ENCODE assay signal across 24 mouse cellular contexts in genomic region chr11:103647921-103648620, GRCm38 (mm10). TPM values are rescaled to one million over a fixed set of nuclear protein-coding genes. Genes with fewer than 3 reads are reported as not detected.
DNase-seq lines count a peak whose midpoint lies in the region; ATAC-seq and TF ChIP-seq lines count a peak whose summit lies in the region.
"Had no signal": no experiment of that assay in that cellular context is flagged by ENCODE, and none has a peak within 500 bp of the region (broad histone marks: within the 10 kb centered on the region; RNA-seq: fewer than 3 reads in every experiment).

No protein-coding gene starts in this region.

- TF ChIP-seq CTCF in left cerebral cortex, adult 2 months (IDR thresholded peaks at IDR 0.05) = no peak

- H3K27me3 ChIP-seq in forebrain, embryonic 11.5 days (ENCODE audit: control insufficient read depth, insufficient read depth, low read length) = peaks cover 59% of the 10 kb centered on the region
- H3K27me3 ChIP-seq in forebrain, embryonic 16.5 days (replicated peaks; ENCODE audit: control insufficient read depth, insufficient read depth, low read length) = peaks cover 61% of the 10 kb centered on the region
- H3K27me3 ChIP-seq in forebrain, embryonic 15.5 days = peaks cover 68% of the 10 kb centered on the region

- intact Hi-C loops in left cerebral cortex, adult 2 months (cut with DNase I) = no loop called here
- intact Hi-C loops in left cerebral cortex, postnatal 4 days (cut with DNase I) = no loop called here

- no peak overlapping the region for H3K9ac ChIP-seq in forebrain, embryonic 11.5 days (ENCODE audit: low read length)
- H3K9ac ChIP-seq in forebrain, embryonic 16.5 days (replicated peaks; ENCODE audit: low read depth, low read length) = no peak overlapping the region
- H3K9ac ChIP-seq in forebrain, embryonic 15.5 days (replicated peaks) = no peak overlapping the region
- H3K9ac ChIP-seq: embryonic facial prominence, embryonic 13.5 days; heart, embryonic 15.5 days; hindbrain, embryonic 15.5 days; neural tube, embryonic 12.5 days had no signal

- ATAC-seq in forebrain, embryonic 11.5 days (replicated peaks; ENCODE audit: low FRiP score) = no peak
- ATAC-seq in forebrain, embryonic 16.5 days = no peak
- no peak for ATAC-seq in forebrain, embryonic 15.5 days (replicated peaks)
- ATAC-seq: Patski had no signal

- no peak overlapping the region for H3K27ac ChIP-seq in forebrain, embryonic 11.5 days (ENCODE audit: low read depth, low read length)
- H3K27ac ChIP-seq in forebrain, embryonic 16.5 days (ENCODE audit: low read length) = no peak overlapping the region
- H3K27ac ChIP-seq in left cerebral cortex, adult 2 months = peak overlapping the region; percentile 38
- H3K27ac ChIP-seq in forebrain, embryonic 15.5 days (replicated peaks) = no peak overlapping the region
- H3K27ac ChIP-seq: embryonic facial prominence, embryonic 13.5 days; forebrain, embryonic 10.5 days; heart, embryonic 15.5 days; hindbrain, embryonic 15.5 days; kidney, postnatal 0 days; macrophage; neural tube, embryonic 12.5 days had no signal

- H3K9me3 ChIP-seq in forebrain, embryonic 11.5 days (ENCODE audit: control insufficient read depth, low read length) = no peaks in the 10 kb centered on the region
- 0 out of 2 replicates have a peak, but pooled peaks cover 2% of the 10 kb centered on the region for H3K9me3 ChIP-seq in forebrain, embryonic 16.5 days (ENCODE audit: control insufficient read depth, low read length)
- no peaks in the 10 kb centered on the region for H3K9me3 ChIP-seq in forebrain, embryonic 15.5 days
- H3K9me3 ChIP-seq: embryonic facial prominence, embryonic 13.5 days; forebrain, embryonic 10.5 days; heart, embryonic 15.5 days; hindbrain, embryonic 15.5 days; neural tube, embryonic 12.5 days had no signal

- WGBS in forebrain, embryonic 11.5 days = 7% methylated on average over 11 of the region's 11 CpGs
- WGBS in forebrain, embryonic 16.5 days = 13% methylated on average over 11 of the region's 11 CpGs
- WGBS in forebrain, embryonic 15.5 days = 11% methylated on average over 11 of the region's 11 CpGs

- peaks cover 8% of the 10 kb centered on the region; the same call in 1 of the 2 replicates for H3K4me1 ChIP-seq in forebrain, embryonic 11.5 days (replicated peaks; ENCODE audit: control insufficient read depth, insufficient read depth, low read length)
- H3K4me1 ChIP-seq in forebrain, embryonic 16.5 days (replicated peaks; ENCODE audit: control insufficient read depth, insufficient read depth, low read length) = peaks cover 16% of the 10 kb centered on the region
- peaks cover 17% of the 10 kb centered on the region for H3K4me1 ChIP-seq in forebrain, embryonic 15.5 days

- DNase-seq in forebrain, embryonic 11.5 days (ENCODE audit: low spot score) = peak; percentile 48
- DNase-seq in left cerebral cortex, adult 2 months (ENCODE audit: extremely low spot score in 1 of 2, low spot score in 2 of 2) = peak in 1 of 2 experiments; percentile 4
- no peak for DNase-seq in left cerebral cortex, postnatal 4 days
- peak; percentile 51 for DNase-seq in embryo, embryonic 10.5 days (ENCODE audit: low spot score)
- DNase-seq in lung, postnatal 14 days = peak; percentile 6
- no peak for DNase-seq in layer of hippocampus, adult 11-12 months (ENCODE audit: low spot score)
- DNase-seq: adrenal gland, adult 8-10 months; cerebellum, adult 9-11 months; gastrocnemius, postnatal 25 days had no signal

- H3K4me2 ChIP-seq in forebrain, embryonic 11.5 days (ENCODE audit: low read depth, low read length, severe bottlenecking) = no peak overlapping the region
- no peak overlapping the region for H3K4me2 ChIP-seq in forebrain, embryonic 16.5 days (ENCODE audit: low read length)
- no peak overlapping the region for H3K4me2 ChIP-seq in forebrain, embryonic 15.5 days (replicated peaks)
- H3K4me2 ChIP-seq: heart, embryonic 15.5 days; neural tube, embryonic 12.5 days had no signal

- no peak overlapping the region for H3K4me3 ChIP-seq in forebrain, embryonic 11.5 days (ENCODE audit: low read depth, low read length)
- no peak overlapping the region for H3K4me3 ChIP-seq in forebrain, embryonic 16.5 days (replicated peaks; ENCODE audit: low read length)
- no peak overlapping the region for H3K4me3 ChIP-seq in left cerebral cortex, adult 2 months
- no peak overlapping the region for H3K4me3 ChIP-seq in forebrain, embryonic 15.5 days
- H3K4me3 ChIP-seq: forebrain, embryonic 10.5 days; heart, embryonic 15.5 days; neural tube, embryonic 12.5 days had no signal

- no peaks in the 10 kb centered on the region for H3K36me3 ChIP-seq in forebrain, embryonic 11.5 days (ENCODE audit: control insufficient read depth, insufficient read depth, low read length)
- no peaks in the 10 kb centered on the region for H3K36me3 ChIP-seq in forebrain, embryonic 16.5 days (ENCODE audit: control insufficient read depth, insufficient read depth)
- H3K36me3 ChIP-seq in forebrain, embryonic 15.5 days = no peaks in the 10 kb centered on the region
- H3K36me3 ChIP-seq: embryonic facial prominence, embryonic 13.5 days; forebrain, embryonic 10.5 days; heart, embryonic 15.5 days; hindbrain, embryonic 15.5 days; neural tube, embryonic 12.5 days had no signal

RNA-seq across cellular contexts. Expression of gene Rprml, which starts 1.3 kb away (rescaled TPM):
- not detected in 2 replicates for polyA plus RNA-seq in forebrain, embryonic 11.5 days (2014; fragmentation: Nextera tagmentation; extraction: Ambion mirVana)
- 10.3 and 16.3 TPM in 2 replicates for polyA plus RNA-seq in forebrain, embryonic 16.5 days (2015; fragmentation: Nextera tagmentation; extraction: Ambion mirVana)
- total RNA-seq in left cerebral cortex, adult 2 months (2021) = 10 to 100 TPM; 92.5 to 92.7 TPM
- 10 to 100 TPM; 51.6 to 64.6 TPM for total RNA-seq in left cerebral cortex, postnatal 4 days (2021)
- 8.8 TPM in 2 replicates for polyA plus RNA-seq in forebrain, embryonic 15.5 days (2015; fragmentation: Nextera tagmentation; extraction: Ambion mirVana)
- total RNA-seq: CH12.LX; gastrocnemius, postnatal 25 days; liver, adult 2 months had no signal
- polyA plus RNA-seq: forebrain, embryonic 10.5 days; liver, adult 2 months; macrophage; neural tube, embryonic 12.5 days; Patski; stomach, embryonic 16.5 days had no signal

RNA-seq across cellular contexts. Expression of gene Lyzl6, which starts 9.4 kb away (rescaled TPM):
- polyA plus RNA-seq in forebrain, embryonic 11.5 days (2014; fragmentation: Nextera tagmentation; extraction: Ambion mirVana) = not detected in 2 replicates
- polyA plus RNA-seq in forebrain, embryonic 16.5 days (2015; fragmentation: Nextera tagmentation; extraction: Ambion mirVana) = not detected in 2 replicates
- not detected for total RNA-seq in left cerebral cortex, adult 2 months (2021)
- total RNA-seq in left cerebral cortex, postnatal 4 days (2021) = not detected
- polyA plus RNA-seq in forebrain, embryonic 15.5 days (2015; fragmentation: Nextera tagmentation; extraction: Ambion mirVana) = not detected in 2 replicates
- total RNA-seq: adrenal gland, adult 8-10 months; CH12.LX; gastrocnemius, postnatal 25 days; left cerebral cortex, adult 18-20 months; liver, adult 2 months; midbrain, postnatal 0 days had no signal
- polyA plus RNA-seq: embryonic facial prominence, embryonic 13.5 days; forebrain, embryonic 10.5 days; heart, embryonic 15.5 days; hindbrain, embryonic 15.5 days; kidney, postnatal 0 days; liver, adult 2 months; macrophage; midbrain, postnatal 0 days; neural tube, embryonic 12.5 days; Patski; stomach, embryonic 16.5 days had no signal

RNA-seq across cellular contexts. Expression of gene Gm884, which starts 27.1 kb away (rescaled TPM):
- not detected in 2 replicates for polyA plus RNA-seq in forebrain, embryonic 11.5 days (2014; fragmentation: Nextera tagmentation; extraction: Ambion mirVana)
- polyA plus RNA-seq in forebrain, embryonic 16.5 days (2015; fragmentation: Nextera tagmentation; extraction: Ambion mirVana) = not detected in 2 replicates
- under 1 TPM; 0.05 to 0.07 TPM for total RNA-seq in left cerebral cortex, adult 2 months (2021)
- total RNA-seq in left cerebral cortex, postnatal 4 days (2021) = not detected
- not detected in 2 replicates for polyA plus RNA-seq in forebrain, embryonic 15.5 days (2015; fragmentation: Nextera tagmentation; extraction: Ambion mirVana)
- total RNA-seq: adrenal gland, adult 8-10 months; CH12.LX; gastrocnemius, postnatal 25 days; liver, adult 2 months had no signal
- polyA plus RNA-seq: embryonic facial prominence, embryonic 13.5 days; forebrain, embryonic 10.5 days; heart, embryonic 15.5 days; hindbrain, embryonic 15.5 days; kidney, postnatal 0 days; liver, adult 2 months; macrophage; midbrain, postnatal 0 days; neural tube, embryonic 12.5 days; Patski; stomach, embryonic 16.5 days had no signal

RNA-seq across cellular contexts. Expression of gene Gosr2, which starts 49.6 kb away (rescaled TPM):
- 86.7 and 94.9 TPM in 2 replicates for polyA plus RNA-seq in forebrain, embryonic 11.5 days (2014; fragmentation: Nextera tagmentation; extraction: Ambion mirVana)
- polyA plus RNA-seq in forebrain, embryonic 16.5 days (2015; fragmentation: Nextera tagmentation; extraction: Ambion mirVana) = 107 and 113 TPM in 2 replicates
- total RNA-seq in left cerebral cortex, adult 2 months (2021) = 10 to 100 TPM; 71.1 to 72.4 TPM
- total RNA-seq in left cerebral cortex, postnatal 4 days (2021) = 10 to 100 TPM; 74.3 to 84.6 TPM
- polyA plus RNA-seq in forebrain, embryonic 15.5 days (2015; fragmentation: Nextera tagmentation; extraction: Ambion mirVana) = 103 TPM in 2 replicates

Comparison
In these comparisons a context has a peak if more than half of its experiments do, and no peak if none do; other contexts are left out.
1. DNase-seq: peak in forebrain, embryonic 11.5 days (single experiment), embryo, embryonic 10.5 days (single experiment) and lung, postnatal 14 days (single experiment); none in left cerebral cortex, postnatal 4 days (single experiment) and layer of hippocampus, adult 11-12 months (single experiment).